Mouse (Mus musculus): ENCODE measurements around the gene Rmi2. TPM values are rescaled to one million over a fixed set of nuclear protein-coding genes. Genes with fewer than 3 reads are reported as not detected.
A peak's percentile ranks its signal among the peaks of the same experiment; 100 is the strongest.

Gene Rmi2
- polyA plus RNA-seq, 1 experiment from 2014 or later, result 0.70 TPM

GRCm38 (mm10) chr16:10870969-10871368, 36.1 kb downstream of the Rmi2 start:
- no peaks in the 10 kb centered on the region for H3K9me3 ChIP-seq (ENCODE audit: control insufficient read depth, low read length)
- peaks cover 4% of the 10 kb centered on the region for H3K4me1 ChIP-seq (ENCODE audit: control insufficient read depth, insufficient read depth, low read depth, low read length)
- H3K27me3 ChIP-seq (replicated peaks; ENCODE audit: control insufficient read depth, insufficient read depth, low read length), result no peaks in the 10 kb centered on the region
- H3K9ac ChIP-seq (ENCODE audit: low read depth, low read length), result no peak overlapping the region
- no peak overlapping the region for H3K27ac ChIP-seq (ENCODE audit: low read depth, low read length)
- 43% methylated on average over 4 of the region's 4 CpGs for WGBS
- H3K4me3 ChIP-seq (ENCODE audit: low read length), result no peak overlapping the region
- no peak overlapping the region for H3K4me2 ChIP-seq (ENCODE audit: low read length)
- H3K36me3 ChIP-seq (ENCODE audit: control insufficient read depth, insufficient read depth, low read length), result no peaks in the 10 kb centered on the region
- ATAC-seq, result no peak

GRCm38 (mm10) chr16:10872825-10873360, 38.0 kb downstream of the Rmi2 start:
- Histone ChIP-seq H3K27me3 (replicated peaks; ENCODE audit: control insufficient read depth, insufficient read depth, low read length) (no peaks in the 10 kb centered on the region), H3K4me3 (ENCODE audit: low read length) (no peak overlapping the region), H3K9me3 (ENCODE audit: control insufficient read depth, low read length) (no peaks in the 10 kb centered on the region), H3K4me1 (ENCODE audit: control insufficient read depth, insufficient read depth, low read depth, low read length) (peaks cover 4% of the 10 kb centered on the region), H3K4me2 (ENCODE audit: low read length) (no peak overlapping the region), H3K27ac (ENCODE audit: low read depth, low read length) (no peak overlapping the region), H3K36me3 (ENCODE audit: control insufficient read depth, insufficient read depth, low read length) (no peaks in the 10 kb centered on the region), H3K9ac (ENCODE audit: low read depth, low read length) (no peak overlapping the region)
- ATAC-seq, result no peak
- WGBS, result 77% methylated on average over 4 of the region's 4 CpGs

GRCm38 (mm10) chr16:10873654-10874053, 38.8 kb downstream of the Rmi2 start:
- Histone ChIP-seq H3K4me3 (ENCODE audit: low read length) (no peak overlapping the region), H3K4me2 (ENCODE audit: low read length) (no peak overlapping the region), H3K9me3 (ENCODE audit: control insufficient read depth, low read length) (no peaks in the 10 kb centered on the region), H3K4me1 (ENCODE audit: control insufficient read depth, insufficient read depth, low read depth, low read length) (peaks cover 4% of the 10 kb centered on the region), H3K27me3 (replicated peaks; ENCODE audit: control insufficient read depth, insufficient read depth, low read length) (no peaks in the 10 kb centered on the region), H3K9ac (ENCODE audit: low read depth, low read length) (no peak overlapping the region), H3K36me3 (ENCODE audit: control insufficient read depth, insufficient read depth, low read length) (no peaks in the 10 kb centered on the region), H3K27ac (ENCODE audit: low read depth, low read length) (no peak overlapping the region)
- peak; percentile 80 for ATAC-seq
- WGBS, result 7% methylated on average over 5 of the region's 5 CpGs

GRCm38 (mm10) chr16:10878227-10878626, 43.4 kb downstream of the Rmi2 start:
- no peaks in the 10 kb centered on the region for H3K9me3 ChIP-seq (ENCODE audit: control insufficient read depth, low read length)
- H3K36me3 ChIP-seq (ENCODE audit: control insufficient read depth, insufficient read depth, low read length), result no peaks in the 10 kb centered on the region
- no peak overlapping the region for H3K9ac ChIP-seq (ENCODE audit: low read depth, low read length)
- H3K4me1 ChIP-seq (ENCODE audit: control insufficient read depth, insufficient read depth, low read depth, low read length), result peaks cover 2% of the 10 kb centered on the region; the same call in 1 of the 2 replicates
- WGBS, result 83% methylated on average over 3 of the region's 3 CpGs
- H3K27ac ChIP-seq (ENCODE audit: low read depth, low read length), result no peak overlapping the region
- H3K4me2 ChIP-seq (ENCODE audit: low read length), result no peak overlapping the region
- H3K27me3 ChIP-seq (replicated peaks; ENCODE audit: control insufficient read depth, insufficient read depth, low read length), result no peaks in the 10 kb centered on the region
- no peak for ATAC-seq
- no peak overlapping the region for H3K4me3 ChIP-seq (ENCODE audit: low read length)

GRCm38 (mm10) chr16:10879467-10879866, 44.6 kb downstream of the Rmi2 start:
- Histone ChIP-seq H3K4me1 (ENCODE audit: control insufficient read depth, insufficient read depth, low read depth, low read length) (no peaks in the 10 kb centered on the region), H3K4me2 (ENCODE audit: low read length) (no peak overlapping the region), H3K27ac (ENCODE audit: low read depth, low read length) (no peak overlapping the region), H3K27me3 (replicated peaks; ENCODE audit: control insufficient read depth, insufficient read depth, low read length) (no peaks in the 10 kb centered on the region), H3K9ac (ENCODE audit: low read depth, low read length) (no peak overlapping the region), H3K36me3 (ENCODE audit: control insufficient read depth, insufficient read depth, low read length) (no peaks in the 10 kb centered on the region), H3K4me3 (ENCODE audit: low read length) (no peak overlapping the region), H3K9me3 (ENCODE audit: control insufficient read depth, low read length) (no peaks in the 10 kb centered on the region)
- 100% methylated on average over 1 of the region's 1 CpGs for WGBS
- no peak for ATAC-seq

- H3K9me3 ChIP-seq (ENCODE audit: control insufficient read depth, low read length), result no peaks in the 10 kb centered on the region
- H3K27me3 ChIP-seq (replicated peaks; ENCODE audit: control insufficient read depth, insufficient read depth, low read length), result no peaks in the 10 kb centered on the region
- no peak overlapping the region for H3K27ac ChIP-seq (ENCODE audit: low read depth, low read length)
- H3K9ac ChIP-seq (ENCODE audit: low read depth, low read length), result no peak overlapping the region
- no peaks in the 10 kb centered on the region for H3K4me1 ChIP-seq (ENCODE audit: control insufficient read depth, insufficient read depth, low read depth, low read length)
- no peak overlapping the region for H3K4me3 ChIP-seq (ENCODE audit: low read length)
- ATAC-seq, result peak; percentile 87
- H3K36me3 ChIP-seq (ENCODE audit: control insufficient read depth, insufficient read depth, low read length), result no peaks in the 10 kb centered on the region
- no peak overlapping the region for H3K4me2 ChIP-seq (ENCODE audit: low read length)
- 43% methylated on average over 4 of the region's 4 CpGs for WGBS
Observed at GRCm38 (mm10) chr16:10881231-10881962, 46.5 kb downstream of the Rmi2 start.

GRCm38 (mm10) chr16:10887436-10887835, 52.6 kb downstream of the Rmi2 start:
- H3K36me3 ChIP-seq (ENCODE audit: control insufficient read depth, insufficient read depth, low read length), result no peaks in the 10 kb centered on the region
- H3K9me3 ChIP-seq (ENCODE audit: control insufficient read depth, low read length), result no peaks in the 10 kb centered on the region
- H3K9ac ChIP-seq (ENCODE audit: low read depth, low read length), result no peak overlapping the region
- no peaks in the 10 kb centered on the region for H3K4me1 ChIP-seq (ENCODE audit: control insufficient read depth, insufficient read depth, low read depth, low read length)
- H3K27me3 ChIP-seq (replicated peaks; ENCODE audit: control insufficient read depth, insufficient read depth, low read length), result no peaks in the 10 kb centered on the region
- 85% methylated on average over 2 of the region's 2 CpGs for WGBS
- H3K4me2 ChIP-seq (ENCODE audit: low read length), result no peak overlapping the region
- H3K27ac ChIP-seq (ENCODE audit: low read depth, low read length), result no peak overlapping the region
- ATAC-seq, result no peak
- H3K4me3 ChIP-seq (ENCODE audit: low read length), result no peak overlapping the region

- H3K9me3 ChIP-seq (ENCODE audit: control insufficient read depth, low read length), result no peaks in the 10 kb centered on the region
- H3K4me3 ChIP-seq (ENCODE audit: low read length), result no peak overlapping the region
- 74% methylated on average over 3 of the region's 3 CpGs for WGBS
- H3K27ac ChIP-seq (ENCODE audit: low read depth, low read length), result no peak overlapping the region
- no peak overlapping the region for H3K4me2 ChIP-seq (ENCODE audit: low read length)
- H3K4me1 ChIP-seq (ENCODE audit: control insufficient read depth, insufficient read depth, low read depth, low read length), result no peaks in the 10 kb centered on the region
- no peak overlapping the region for H3K9ac ChIP-seq (ENCODE audit: low read depth, low read length)
- H3K36me3 ChIP-seq (ENCODE audit: control insufficient read depth, insufficient read depth, low read length), result no peaks in the 10 kb centered on the region
- no peaks in the 10 kb centered on the region for H3K27me3 ChIP-seq (replicated peaks; ENCODE audit: control insufficient read depth, insufficient read depth, low read length)
- 0 out of 2 replicates have a peak, but pooled peaks have one; percentile 30 for ATAC-seq
Observed at GRCm38 (mm10) chr16:10890363-10890762, 55.5 kb downstream of the Rmi2 start.

- Histone ChIP-seq H3K27ac (ENCODE audit: low read depth, low read length) (no peak overlapping the region), H3K36me3 (ENCODE audit: control insufficient read depth, insufficient read depth, low read length) (no peaks in the 10 kb centered on the region), H3K4me1 (ENCODE audit: control insufficient read depth, insufficient read depth, low read depth, low read length) (no peaks in the 10 kb centered on the region), H3K27me3 (replicated peaks; ENCODE audit: control insufficient read depth, insufficient read depth, low read length) (no peaks in the 10 kb centered on the region), H3K4me2 (ENCODE audit: low read length) (no peak overlapping the region), H3K9me3 (ENCODE audit: control insufficient read depth, low read length) (no peaks in the 10 kb centered on the region), H3K4me3 (ENCODE audit: low read length) (no peak overlapping the region), H3K9ac (ENCODE audit: low read depth, low read length) (no peak overlapping the region)
- WGBS, result 81% methylated on average over 4 of the region's 4 CpGs
- no peak for ATAC-seq
Observed at GRCm38 (mm10) chr16:10893161-10893560, 58.3 kb downstream of the Rmi2 start.

Measured in hindbrain, embryonic 16.5 days (tissue).